Comparison of ENCODE assay signal across 8 mouse cellular contexts in genomic region chr5:142959576-142960556, GRCm38 (mm10). TPM values are rescaled to one million over a fixed set of nuclear protein-coding genes. Genes with fewer than 3 reads are reported as not detected.
DNase-seq lines count a peak whose midpoint lies in the region; ATAC-seq and TF ChIP-seq lines count a peak whose summit lies in the region.

Gene Fscn1 (plus strand): TSS chr5:142960343.

- no peak for TF ChIP-seq CTCF in ES-Bruce4 (IDR thresholded peaks at IDR 0.05; ENCODE audit: low read depth, low read length)
- peak; percentile 20 for TF ChIP-seq CTCF in heart, postnatal 0 days (IDR thresholded peaks at IDR 0.05; ENCODE audit: low read depth)

- no peaks in the 10 kb centered on the region for H3K36me3 ChIP-seq in ES-Bruce4 (ENCODE audit: control insufficient read depth, insufficient read depth, low read length, poor library complexity, severe bottlenecking)
- no peaks in the 10 kb centered on the region for H3K36me3 ChIP-seq in forebrain, embryonic 15.5 days
- H3K36me3 ChIP-seq in heart, postnatal 0 days (replicated peaks; ENCODE audit: control insufficient read depth, insufficient read depth, low read length), result no peaks in the 10 kb centered on the region
- H3K36me3 ChIP-seq in liver, embryonic 15.5 days (replicated peaks), result no peaks in the 10 kb centered on the region
- H3K36me3 ChIP-seq in neural tube, embryonic 15.5 days, result no peaks in the 10 kb centered on the region

- no peaks in the 10 kb centered on the region for H3K27me3 ChIP-seq in ES-Bruce4 (ENCODE audit: control insufficient read depth, insufficient read depth, low read length, poor library complexity, severe bottlenecking)
- H3K27me3 ChIP-seq in forebrain, embryonic 15.5 days, result no peaks in the 10 kb centered on the region
- H3K27me3 ChIP-seq in heart, postnatal 0 days (ENCODE audit: control insufficient read depth, insufficient read depth, low read length), result peaks cover 29% of the 10 kb centered on the region
- H3K27me3 ChIP-seq in liver, embryonic 15.5 days, result peaks cover 88% of the 10 kb centered on the region
- no peaks in the 10 kb centered on the region; the same call in 1 of the 2 replicates for H3K27me3 ChIP-seq in neural tube, embryonic 15.5 days (replicated peaks)

- DNase-seq in heart, postnatal 0 days (ENCODE audit: low spot score), result peak; percentile 77
- DNase-seq in kidney, postnatal 36 days, result peak; percentile 72 to 87
- peak; percentile 84 for DNase-seq in thymus, postnatal 0 days (ENCODE audit: low spot score)

- peak; percentile 59 for TF ChIP-seq POLR2A in ES-Bruce4 (IDR thresholded peaks at IDR 0.05; ENCODE audit: insufficient read depth, low read length)

- peak within 1 kb of the TSS; percentile 73 for H3K4me2 ChIP-seq in forebrain, embryonic 15.5 days (replicated peaks)
- H3K4me2 ChIP-seq in heart, postnatal 0 days (ENCODE audit: low read depth, low read length), result peak within 1 kb of the TSS; percentile 65
- peak within 1 kb of the TSS; percentile 63 for H3K4me2 ChIP-seq in liver, embryonic 15.5 days
- peak within 1 kb of the TSS; percentile 97 for H3K4me2 ChIP-seq in neural tube, embryonic 15.5 days

- H3K27ac ChIP-seq in ES-Bruce4 (ENCODE audit: insufficient read depth, low read length), result no peak within 1 kb of the TSS
- peak within 1 kb of the TSS; percentile 95 for H3K27ac ChIP-seq in forebrain, embryonic 15.5 days (replicated peaks)
- H3K27ac ChIP-seq in heart, postnatal 0 days (ENCODE audit: low read depth), result peak within 1 kb of the TSS; percentile 82
- peak within 1 kb of the TSS; percentile 29; the same call in 1 of the 2 replicates for H3K27ac ChIP-seq in liver, embryonic 15.5 days (replicated peaks)
- peak within 1 kb of the TSS; percentile 94 for H3K27ac ChIP-seq in neural tube, embryonic 15.5 days (replicated peaks)

- TF ChIP-seq EP300 in ES-Bruce4 (IDR thresholded peaks at IDR 0.05; ENCODE audit: insufficient read depth, low read depth, low read length), result no peak
- TF ChIP-seq EP300 in heart, postnatal 0 days (IDR thresholded peaks at IDR 0.05; ENCODE audit: low read depth), result 0 out of 2 replicates have a peak, but pooled peaks have one; percentile 30

- 0 out of 2 replicates have a peak, but pooled peaks have one; percentile 26 for ATAC-seq in cerebellum, adult (ENCODE audit: insufficient number of reproducible peaks, low FRiP score, low TSS enrichment)
- ATAC-seq in forebrain, embryonic 15.5 days (replicated peaks), result peak; percentile 76
- peak; percentile 61 for ATAC-seq in heart, postnatal 0 days (ENCODE audit: insufficient read depth, low read depth)
- peak; percentile 10; the same call in 1 of the 2 replicates for ATAC-seq in liver, embryonic 15.5 days (ENCODE audit: insufficient read depth)
- peak; percentile 82 for ATAC-seq in neural tube, embryonic 15.5 days (ENCODE audit: low FRiP score)

- peaks cover 10% of the 10 kb centered on the region for H3K4me1 ChIP-seq in ES-Bruce4 (ENCODE audit: control insufficient read depth, insufficient read depth, low read length)
- H3K4me1 ChIP-seq in forebrain, embryonic 15.5 days, result peaks cover 31% of the 10 kb centered on the region
- H3K4me1 ChIP-seq in heart, postnatal 0 days (ENCODE audit: control insufficient read depth, insufficient read depth), result peaks cover 10% of the 10 kb centered on the region
- peaks cover 30% of the 10 kb centered on the region for H3K4me1 ChIP-seq in liver, embryonic 15.5 days (replicated peaks)
- H3K4me1 ChIP-seq in neural tube, embryonic 15.5 days, result peaks cover 32% of the 10 kb centered on the region

- H3K9me3 ChIP-seq in ES-Bruce4 (replicated peaks; ENCODE audit: control insufficient read depth, insufficient read depth, low read length, poor library complexity, severe bottlenecking), result no peaks in the 10 kb centered on the region
- H3K9me3 ChIP-seq in forebrain, embryonic 15.5 days, result no peaks in the 10 kb centered on the region
- H3K9me3 ChIP-seq in heart, postnatal 0 days (replicated peaks; ENCODE audit: control insufficient read depth, low read length), result no peaks in the 10 kb centered on the region
- no peaks in the 10 kb centered on the region for H3K9me3 ChIP-seq in liver, embryonic 15.5 days (replicated peaks)
- no peaks in the 10 kb centered on the region for H3K9me3 ChIP-seq in neural tube, embryonic 15.5 days (replicated peaks)

- H3K9ac ChIP-seq in ES-Bruce4 (ENCODE audit: low read depth, poor library complexity, severe bottlenecking), result peak within 1 kb of the TSS; percentile 74
- peak within 1 kb of the TSS; percentile 97 for H3K9ac ChIP-seq in forebrain, embryonic 15.5 days (replicated peaks)
- H3K9ac ChIP-seq in heart, postnatal 0 days (replicated peaks; ENCODE audit: low read depth, low read length), result peak within 1 kb of the TSS; percentile 80
- peak within 1 kb of the TSS; percentile 37 for H3K9ac ChIP-seq in liver, embryonic 15.5 days
- peak within 1 kb of the TSS; percentile 97 for H3K9ac ChIP-seq in neural tube, embryonic 15.5 days (replicated peaks)

- H3K4me3 ChIP-seq in ES-Bruce4 (ENCODE audit: low read depth, low read length), result peak within 1 kb of the TSS; percentile 86
- peak within 1 kb of the TSS; percentile 95 for H3K4me3 ChIP-seq in forebrain, embryonic 15.5 days
- peak within 1 kb of the TSS; percentile 68 for H3K4me3 ChIP-seq in heart, postnatal 0 days (ENCODE audit: low read depth, low read length)
- peak within 1 kb of the TSS; percentile 54 for H3K4me3 ChIP-seq in liver, embryonic 15.5 days (replicated peaks)
- H3K4me3 ChIP-seq in neural tube, embryonic 15.5 days (replicated peaks), result peak within 1 kb of the TSS; percentile 72

- 7% methylated on average over 44 of the region's 44 CpGs for WGBS in forebrain, embryonic 15.5 days
- 15% methylated on average over 44 of the region's 44 CpGs for WGBS in heart, postnatal 0 days
- 8% methylated on average over 44 of the region's 44 CpGs for WGBS in liver, embryonic 15.5 days (ENCODE audit: insufficient replicate concordance)
- 8% methylated on average over 44 of the region's 44 CpGs for WGBS in neural tube, embryonic 15.5 days

RNA-seq across cellular contexts. Expression of gene Fscn1, which starts in this region (rescaled TPM):
- 139 and 155 TPM in 2 replicates for polyA plus RNA-seq in ES-Bruce4 (2011; ENCODE audit: insufficient read depth, insufficient read length, low read depth, missing spikeins)
- polyA plus RNA-seq in forebrain, embryonic 15.5 days (2015; fragmentation: Nextera tagmentation; extraction: Ambion mirVana), result 521 and 538 TPM in 2 replicates
- total RNA-seq in heart, postnatal 0 days (2014; rRNA removed; ENCODE audit: low replicate concordance), result 101 and 104 TPM in 2 replicates
- 77.9 and 78.7 TPM in 2 replicates for polyA plus RNA-seq in heart, postnatal 0 days (2015; fragmentation: Nextera tagmentation; extraction: Ambion mirVana)
- 23.0 and 23.4 TPM in 2 replicates for polyA plus RNA-seq in liver, embryonic 15.5 days (2015; fragmentation: Nextera tagmentation; extraction: Ambion mirVana)
- polyA plus RNA-seq in neural tube, embryonic 15.5 days (2015; fragmentation: Nextera tagmentation; extraction: Ambion mirVana), result 385 and 432 TPM in 2 replicates
- 33.5 and 37.0 TPM in 2 replicates for polyA plus RNA-seq in thymus, postnatal 0 days (2015; fragmentation: Nextera tagmentation; extraction: Ambion mirVana)

Comparison
In these comparisons a context has a peak if more than half of its experiments do, and no peak if none do; other contexts are left out.
1. H3K9ac ChIP-seq: peak in every context shown above with its lines; median percentile 97 in forebrain, embryonic 15.5 days; 97 in neural tube, embryonic 15.5 days; 80 in heart, postnatal 0 days; 74 in ES-Bruce4; 37 in liver, embryonic 15.5 days.
2. ATAC-seq: peak in every context shown above with its lines; median percentile 82 in neural tube, embryonic 15.5 days; 76 in forebrain, embryonic 15.5 days; 61 in heart, postnatal 0 days; 26 in cerebellum, adult; 10 in liver, embryonic 15.5 days.